Mouse (Mus musculus): ENCODE measurements around the gene Vkorc1.
"Not testable (repeated sequence)": the region's sequence is repeated elsewhere in the genome, so short reads cannot be mapped to it uniquely, and the experiment has no call there.

The Vkorc1 gene

GRCm38 (mm10) chr7:127895442-127895841 is at the start of gene Vkorc1, which contains the start of gene Gm21974:
TSS of gene Vkorc1 (minus strand) at chr7:127895617.
TSS of gene Gm21974 (minus strand) at chr7:127895454.
- DNase-seq (ENCODE audit: low read depth) = peak; percentile 91

GRCm38 (mm10) chr7:127944614-127945013 is 49.2 kb upstream of the Vkorc1 start:
- DNase-seq (ENCODE audit: low read depth) = no peak

GRCm38 (mm10) chr7:127942097-127942496 is 46.7 kb upstream of the Vkorc1 start:
- not testable (repeated sequence) for DNase-seq (ENCODE audit: low read depth)

GRCm38 (mm10) chr7:127936216-127936884 is 40.9 kb upstream of the Vkorc1 start:
- no peak for DNase-seq (ENCODE audit: low read depth)

- no peak for DNase-seq (ENCODE audit: low read depth)
These were observed 40.3 kb upstream of the Vkorc1 start for GRCm38 (mm10) chr7:127935748-127936159.

GRCm38 (mm10) chr7:127935028-127935722 is 39.8 kb upstream of the Vkorc1 start:
- peak; percentile 96 for DNase-seq (ENCODE audit: low read depth)

GRCm38 (mm10) chr7:127934075-127934474 is 38.7 kb upstream of the Vkorc1 start:
- no peak for DNase-seq (ENCODE audit: low read depth)

- no peak for DNase-seq (ENCODE audit: low read depth)
These were observed 37.0 kb upstream of the Vkorc1 start for GRCm38 (mm10) chr7:127932273-127933031.

- no peak for DNase-seq (ENCODE audit: low read depth)
These were observed 36.1 kb upstream of the Vkorc1 start for GRCm38 (mm10) chr7:127931351-127932135.

GRCm38 (mm10) chr7:127930636-127931035 is 35.2 kb upstream of the Vkorc1 start:
- no peak for DNase-seq (ENCODE audit: low read depth)

- no peak for DNase-seq (ENCODE audit: low read depth)
These were observed 34.5 kb upstream of the Vkorc1 start, which contains the start of gene Prss8 for GRCm38 (mm10) chr7:127929923-127930322. TSS of gene Prss8 (minus strand) at chr7:127930104.

- no peak for DNase-seq (ENCODE audit: low read depth)
These were observed 33.2 kb upstream of the Vkorc1 start for GRCm38 (mm10) chr7:127928596-127928995.

- DNase-seq (ENCODE audit: low read depth) = no peak
These were observed 32.3 kb upstream of the Vkorc1 start for GRCm38 (mm10) chr7:127927726-127928125.

GRCm38 (mm10) chr7:127926846-127927245 is 31.4 kb upstream of the Vkorc1 start:
- no peak for DNase-seq (ENCODE audit: low read depth)

GRCm38 (mm10) chr7:127926066-127926465 is 30.6 kb upstream of the Vkorc1 start:
- DNase-seq (ENCODE audit: low read depth) = no peak

GRCm38 (mm10) chr7:127925252-127925651 is 29.8 kb upstream of the Vkorc1 start:
- DNase-seq (ENCODE audit: low read depth) = no peak

GRCm38 (mm10) chr7:127923714-127924113 is 28.3 kb upstream of the Vkorc1 start:
- no peak for DNase-seq (ENCODE audit: low read depth)

- peak; percentile 73 for DNase-seq (ENCODE audit: low read depth)
These were observed 27.2 kb upstream of the Vkorc1 start for GRCm38 (mm10) chr7:127922451-127923275.

GRCm38 (mm10) chr7:127921516-127921915 is 26.1 kb upstream of the Vkorc1 start:
- DNase-seq (ENCODE audit: low read depth) = peak; percentile 38

GRCm38 (mm10) chr7:127919290-127919689 is 23.9 kb upstream of the Vkorc1 start:
- peak; percentile 42 for DNase-seq (ENCODE audit: low read depth)

- DNase-seq (ENCODE audit: low read depth) = peak; percentile 83
These were observed 22.8 kb upstream of the Vkorc1 start for GRCm38 (mm10) chr7:127918203-127918602.
